Mouse (Mus musculus) adrenal gland, adult 2 months (tissue): ENCODE data around the gene Fam78b. TPM values are rescaled to one million over a fixed set of nuclear protein-coding genes. Genes with fewer than 3 reads are reported as not detected.
A peak's percentile ranks its signal among the peaks of the same experiment; 100 is the strongest.

Experiments used
- DNase-seq: peaks from one replicate; pipeline ENCODE4 v3.0.0; 2021
- long read RNA-seq: library from polyadenylated mRNA; stranded (forward); transcript quantifications from one replicate; pipeline ENCODE4 v2.0.0, GENCODE M21; 2021
- polyA plus RNA-seq: library from polyadenylated mRNA; depleted of rRNA; stranded (reverse); fragments of >200 nt; gene quantifications from 2 replicates; pipeline ENCODE4 v1.2.3, GENCODE M21; 2012; rRNA removed
- total RNA-seq, 2 experiments: library from RNA; stranded (reverse); gene quantifications; 2 replicates each; pipeline ENCODE4 v1.2.3; 2021

Gene Fam78b
- total RNA-seq (1 to 10 TPM; 4.1 to 6.9 TPM), polyA plus RNA-seq (5.0 and 6.4 TPM in 2 replicates)
- long read RNA-seq, full-length matches to known transcripts = 4 of 4 reads
- long read RNA-seq, partial matches to known transcripts = 0 of 4 reads
- long read RNA-seq, other reads (novel, unspliced or antisense) = 0 of 4 reads

DNA sequence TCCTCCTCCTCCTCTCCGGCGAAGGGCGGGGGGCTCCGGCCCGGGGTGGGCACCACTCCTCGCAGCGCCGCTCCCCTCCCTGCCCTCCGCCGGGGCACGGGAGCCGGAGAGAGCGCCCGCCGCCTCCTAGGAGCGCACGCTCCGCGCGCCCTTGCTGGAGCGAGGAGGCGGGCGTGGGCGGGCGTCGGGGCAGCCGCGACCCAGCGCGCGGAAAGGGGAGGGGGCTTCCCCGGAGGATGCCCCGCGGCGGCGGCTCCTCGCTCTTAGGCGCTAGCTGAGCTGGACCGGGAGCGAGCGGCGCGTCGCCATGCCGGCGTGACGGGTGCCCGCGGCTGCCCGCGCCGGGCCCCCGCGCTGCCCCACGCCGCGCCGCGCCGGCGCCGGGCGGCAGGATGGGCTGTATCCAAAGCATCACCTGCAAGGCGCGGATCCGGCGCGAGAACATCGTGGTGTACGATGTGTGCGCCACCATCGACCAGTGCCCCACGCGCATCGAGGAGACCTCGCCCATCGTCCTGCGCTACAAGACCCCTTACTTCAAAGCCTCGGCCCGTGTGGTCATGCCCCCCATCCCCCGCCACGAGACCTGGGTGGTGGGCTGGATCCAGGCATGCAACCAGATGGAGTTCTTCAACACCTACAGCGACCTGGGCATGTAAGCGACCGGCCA lies at the start of gene Fam78b:
Gene Fam78b, plus strand, starts transcription at position 244 of the 670 bp plus-strand sequence.
- DNase-seq = peak; percentile 71

DNA sequence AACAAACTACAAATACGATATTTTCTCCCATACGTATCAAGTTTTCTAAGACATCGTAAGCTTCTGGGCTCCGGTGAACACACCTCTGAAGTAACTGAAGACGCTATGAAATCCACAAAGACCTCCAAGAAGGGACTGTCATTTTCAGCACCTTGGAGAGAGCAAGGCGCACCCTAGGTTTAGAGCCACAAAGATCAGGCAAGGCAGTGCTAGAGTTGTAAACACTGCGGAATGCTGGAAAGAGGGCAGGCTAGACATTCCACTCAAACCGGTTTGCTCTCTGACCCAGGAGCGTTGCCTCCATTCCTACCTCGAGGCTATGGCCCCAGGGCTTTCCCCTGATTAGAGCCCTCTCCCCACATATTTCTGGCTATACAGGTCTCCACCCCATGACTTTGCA lies 36.7 kb upstream of the Fam78b start:
- peak; percentile 28 for DNase-seq

DNA sequence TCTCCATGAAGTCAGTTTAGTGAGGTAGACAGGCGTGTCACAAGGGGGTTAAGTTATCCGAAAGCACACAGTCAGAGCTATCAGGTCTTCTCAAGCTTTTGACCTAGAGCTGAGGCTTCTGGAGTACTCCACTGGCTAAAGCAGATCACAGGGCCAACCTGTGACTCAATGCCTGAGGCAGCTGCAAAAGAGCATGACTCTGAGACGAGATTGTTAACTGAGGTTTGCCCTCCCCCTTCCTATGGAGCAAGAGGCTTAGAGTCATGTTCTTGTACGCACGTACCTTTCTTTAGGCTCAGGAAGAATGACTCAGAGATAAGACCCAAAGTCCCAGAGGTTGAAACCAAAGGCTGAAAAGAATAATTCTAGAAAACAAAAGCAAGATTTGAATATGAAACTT lies 32.9 kb upstream of the Fam78b start:
- no peak for DNase-seq

DNA sequence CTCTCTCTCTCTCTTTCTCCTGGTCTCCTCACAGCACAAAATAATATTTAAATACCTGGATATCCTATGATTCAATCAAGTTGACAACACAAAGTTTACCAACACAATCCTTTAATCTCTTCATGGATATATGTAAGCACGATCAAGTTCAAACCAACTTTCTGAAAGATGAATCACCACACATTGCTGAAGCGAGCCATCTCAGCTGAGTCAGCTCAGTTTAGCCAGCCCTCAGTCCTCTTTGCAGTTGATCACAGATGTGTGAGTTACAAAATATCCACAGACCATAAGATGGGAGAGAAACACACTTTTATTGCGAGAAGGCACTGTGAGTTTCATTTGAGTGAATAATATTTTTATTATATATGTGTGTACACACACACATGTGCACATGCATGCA lies 27.5 kb upstream of the Fam78b start:
- DNase-seq = no peak

DNA sequence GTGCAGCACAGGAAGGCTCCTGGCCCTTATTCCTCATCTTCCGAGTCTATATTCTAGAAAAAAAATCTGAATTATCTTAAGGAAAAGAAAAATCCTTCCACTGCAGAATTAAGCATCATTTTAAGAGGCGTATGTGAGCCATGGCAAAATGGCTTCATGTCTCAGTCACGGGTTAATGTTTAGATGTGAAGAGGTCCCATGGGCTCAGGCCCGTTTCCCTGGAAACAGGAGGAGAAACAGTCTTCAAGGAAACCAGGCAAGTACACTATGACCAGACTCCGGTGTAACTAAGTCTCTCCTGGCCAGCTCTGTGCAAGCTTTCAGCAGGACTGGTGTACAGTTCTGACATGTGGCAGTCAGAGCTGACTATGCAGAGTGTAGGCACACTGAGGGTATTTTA lies 22.6 kb upstream of the Fam78b start:
- DNase-seq = no peak

DNA sequence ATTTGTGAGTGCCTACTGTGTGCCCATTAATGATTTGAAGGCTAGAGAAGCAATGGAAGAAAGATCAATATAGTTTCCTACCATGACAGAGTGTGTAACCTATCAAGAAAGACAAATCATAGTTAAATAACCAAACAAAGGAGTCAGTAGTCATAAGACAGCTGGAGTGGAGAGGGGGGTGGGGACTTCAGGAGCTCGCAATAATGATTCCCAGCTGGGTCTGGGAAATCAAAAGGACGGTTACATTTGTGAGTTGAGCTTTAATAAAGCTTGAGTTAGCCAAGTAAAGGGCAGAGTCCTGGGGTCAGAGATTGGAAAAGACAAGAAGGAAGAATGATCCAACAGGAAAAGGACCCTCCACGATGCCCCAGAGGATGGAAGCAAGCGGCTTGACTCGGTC lies 7.0 kb upstream of the Fam78b start:
- no peak for DNase-seq

DNA sequence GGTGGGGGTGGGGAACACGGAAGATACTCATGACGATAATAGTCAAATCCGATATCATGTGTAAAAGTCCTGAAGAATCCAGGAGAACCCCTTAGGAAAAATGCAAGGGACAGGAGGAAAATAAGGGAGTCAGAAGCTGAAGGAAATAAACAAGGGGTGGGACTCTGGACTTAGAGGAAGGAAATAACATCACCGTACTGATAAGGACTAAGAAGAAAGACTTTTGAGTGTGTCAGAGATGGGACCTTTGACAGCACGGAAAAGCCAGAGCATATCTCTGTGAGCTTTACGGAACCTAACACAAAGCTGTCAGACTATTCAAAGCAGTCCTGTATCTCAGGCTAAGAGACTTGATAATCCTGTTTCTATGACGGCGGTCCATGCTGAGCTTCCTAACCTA lies 5.0 kb upstream of the Fam78b start:
- DNase-seq = no peak

DNA sequence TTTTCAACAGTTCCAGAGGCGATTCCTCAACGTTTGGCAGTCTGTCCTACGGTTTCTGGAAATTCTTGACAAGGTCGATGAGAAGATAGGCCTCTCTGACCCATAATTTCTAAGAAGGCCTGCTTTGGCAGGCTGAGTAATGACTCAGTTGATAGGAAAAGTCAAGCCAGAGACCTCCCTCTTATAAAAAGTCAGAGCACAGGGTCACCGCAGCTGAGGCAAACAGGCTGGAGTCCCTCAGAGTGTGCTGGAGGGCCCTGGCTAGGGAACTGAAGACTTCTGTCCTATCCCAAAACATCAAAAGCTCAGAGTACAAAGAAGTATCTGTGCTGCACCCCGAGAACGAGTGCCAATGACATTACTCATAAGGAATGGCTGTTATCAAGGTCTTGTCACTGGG lies 4.4 kb upstream of the Fam78b start:
- DNase-seq = peak; percentile 79

DNA sequence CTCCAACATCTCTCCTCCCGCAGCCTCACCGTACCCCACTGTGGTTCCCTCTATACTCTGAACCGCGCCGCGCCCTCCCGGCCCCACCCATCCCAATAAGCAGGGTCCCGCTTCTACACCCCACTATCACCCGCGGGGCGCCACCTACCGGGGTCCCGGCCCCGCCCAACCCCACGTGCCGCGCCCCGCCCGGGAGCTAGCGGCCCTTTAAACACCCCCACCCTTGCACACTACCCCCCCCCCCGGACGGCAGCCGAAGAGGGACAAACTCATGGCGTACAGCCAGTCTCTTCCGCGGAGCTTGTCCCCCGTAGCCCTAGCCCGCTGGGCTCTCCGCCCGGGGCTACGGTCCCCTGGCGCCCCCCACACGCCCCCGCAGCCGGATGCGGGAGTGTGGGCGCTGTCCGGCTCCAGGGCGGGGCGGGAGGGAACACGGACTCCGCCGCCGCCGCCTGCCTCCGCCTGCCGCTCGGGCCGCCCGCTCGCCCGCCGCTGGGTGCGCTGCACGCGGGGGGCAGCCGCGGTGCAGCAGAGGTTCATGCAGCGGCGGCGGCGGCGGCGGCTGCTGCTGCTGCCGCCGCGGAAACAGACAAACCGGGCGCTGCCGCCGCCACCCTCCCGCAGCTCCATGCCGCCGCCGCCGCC lies 566 bp upstream of the Fam78b start:
- DNase-seq = peak; percentile 90

DNA sequence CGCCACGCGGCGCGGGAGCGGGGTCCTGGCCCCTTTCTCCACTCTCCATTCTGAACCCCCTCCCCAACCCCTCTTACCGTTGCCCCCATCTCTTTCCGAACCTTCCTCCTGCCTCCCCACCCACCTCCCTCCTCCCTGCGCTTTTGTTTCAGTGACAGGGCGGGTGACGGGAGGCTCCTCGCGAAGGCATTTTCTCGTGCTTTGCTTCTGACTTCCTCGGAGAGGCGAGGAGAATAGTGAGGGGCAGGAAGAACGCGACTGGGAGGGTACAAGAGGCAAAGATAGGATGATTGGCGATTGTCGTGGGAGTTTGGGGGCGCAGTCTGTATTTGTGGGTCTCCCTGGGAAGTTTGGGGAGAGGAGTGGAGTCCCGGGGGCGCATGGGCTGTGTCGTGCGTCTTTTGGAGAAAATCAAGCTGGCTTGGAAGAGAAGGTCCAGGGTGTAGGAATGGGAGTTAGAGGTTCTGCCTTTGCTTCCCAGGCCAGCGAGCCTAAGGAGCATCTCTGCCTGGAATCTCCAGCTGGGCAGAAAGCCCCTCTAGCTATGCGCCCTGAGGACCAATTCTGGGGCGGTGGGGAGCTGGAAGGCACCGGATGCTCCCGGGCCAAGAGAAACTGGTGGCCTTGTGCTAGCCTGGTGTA lies 748 bp downstream of the Fam78b start:
- peak; percentile 46 for DNase-seq

DNA sequence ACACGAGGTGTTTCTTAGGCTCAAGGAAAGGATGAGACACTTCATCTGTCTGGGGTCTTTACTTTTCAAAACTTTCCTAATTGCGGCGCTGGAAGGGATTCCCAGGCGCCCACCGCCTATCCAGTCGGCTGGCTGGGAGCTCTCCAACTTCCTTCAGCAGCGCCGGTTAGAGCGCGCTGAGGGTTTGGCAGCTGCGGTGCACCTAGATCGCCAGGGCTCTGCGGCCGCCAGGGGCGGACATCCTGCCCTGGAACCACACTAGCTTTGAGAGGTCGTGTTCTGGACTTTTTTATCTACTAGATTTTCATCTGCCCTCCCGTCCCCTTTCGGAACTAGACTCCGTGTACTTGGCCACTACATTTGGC lies 1.3 kb downstream of the Fam78b start:
- peak; percentile 83 for DNase-seq

DNA sequence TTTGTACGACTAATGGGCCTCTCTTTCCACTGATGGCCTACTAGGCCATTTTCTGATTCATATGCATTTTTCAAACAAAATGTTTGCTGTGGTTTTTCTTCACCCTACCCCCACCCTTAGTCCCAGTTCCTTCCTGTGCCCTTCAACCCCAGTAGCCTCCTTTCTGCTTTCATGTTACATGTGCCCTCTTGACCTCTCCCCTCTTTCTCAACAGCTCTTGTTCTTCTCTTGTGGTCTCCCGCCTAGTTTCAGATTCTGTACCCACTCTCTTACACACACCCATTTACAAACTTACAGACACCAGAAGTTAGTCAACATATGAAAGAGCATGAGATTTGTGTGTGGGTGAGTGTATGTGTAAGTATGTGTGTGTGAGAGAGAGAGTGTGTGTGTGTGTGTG lies 3.4 kb downstream of the Fam78b start:
- no peak for DNase-seq

DNA sequence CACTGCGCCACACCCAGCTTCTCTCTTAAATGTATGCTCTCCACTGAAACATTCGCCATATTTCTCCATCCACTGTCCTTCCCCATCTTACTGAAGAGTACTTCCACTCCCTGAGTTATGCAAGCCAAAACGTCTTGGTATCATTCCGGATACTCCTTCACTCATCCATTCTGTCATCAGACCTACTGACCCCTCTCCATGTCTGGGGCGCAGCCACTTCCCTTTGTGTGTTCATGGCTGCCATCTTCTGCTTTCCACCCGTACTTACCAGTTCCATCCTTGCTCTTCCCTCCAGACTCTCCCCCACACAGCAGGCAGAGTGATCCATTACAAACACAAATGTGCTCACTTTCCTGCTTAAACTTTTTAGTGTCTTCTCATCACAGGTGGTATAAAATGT lies 6.1 kb downstream of the Fam78b start:
- DNase-seq = no peak

DNA sequence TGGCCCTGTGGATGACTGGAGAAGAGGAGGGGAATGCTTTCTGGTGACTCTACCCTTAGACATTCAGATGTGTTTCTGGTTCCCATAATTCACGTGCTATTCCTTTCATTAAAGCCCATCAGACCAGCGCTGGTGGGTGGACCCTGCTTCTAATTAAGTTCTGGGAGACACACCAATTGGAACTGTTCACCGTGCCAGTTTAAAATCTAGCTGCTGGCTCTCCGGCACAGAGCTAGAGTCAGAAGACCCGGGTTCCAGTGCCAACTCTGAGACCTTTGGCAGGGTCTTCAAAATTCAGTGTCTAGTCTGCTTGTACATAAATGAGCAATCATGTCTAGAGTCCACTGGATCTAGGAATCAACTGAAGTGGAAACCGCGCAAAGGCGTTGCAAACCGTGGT lies 9.0 kb downstream of the Fam78b start:
- no peak for DNase-seq

DNA sequence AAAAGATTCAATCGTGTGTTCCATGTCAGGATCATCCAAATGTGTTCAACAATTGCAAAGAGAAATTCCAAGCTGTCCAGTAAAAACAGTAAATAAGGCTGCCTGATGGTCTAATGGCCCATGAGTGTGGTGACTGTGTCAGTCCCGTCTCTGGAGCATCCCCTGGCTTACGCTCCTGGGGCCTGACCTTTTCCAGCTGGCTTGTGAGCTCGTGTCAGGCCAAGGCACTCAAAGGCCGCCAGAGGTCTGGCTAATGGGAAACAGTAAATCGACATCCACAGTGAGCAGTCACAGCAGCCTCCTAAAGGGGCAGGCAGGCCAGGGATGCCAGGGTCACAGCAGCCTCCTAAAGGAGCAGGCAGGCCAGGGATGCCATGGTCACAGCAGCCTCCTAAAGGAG lies 10.1 kb downstream of the Fam78b start:
- no peak for DNase-seq

DNA sequence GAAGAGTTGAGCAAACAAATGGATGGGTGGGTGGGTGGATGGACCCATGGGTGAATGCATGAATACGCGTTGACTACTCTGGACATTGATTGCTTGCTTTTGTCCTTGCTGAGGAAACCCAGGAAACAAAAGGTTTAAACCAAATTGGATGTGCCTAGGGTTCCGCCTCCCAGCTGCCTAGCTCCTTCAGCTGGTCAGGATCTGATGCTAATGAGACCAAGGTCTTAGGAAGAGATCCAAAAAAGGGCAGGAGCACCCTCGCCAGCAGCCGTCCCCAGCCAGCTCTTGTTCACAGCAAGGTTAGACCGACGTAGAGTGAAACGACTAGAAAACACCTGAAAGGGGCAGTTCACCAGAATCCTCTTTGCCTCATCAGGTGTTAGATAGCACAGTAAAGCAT lies 11.4 kb downstream of the Fam78b start:
- no peak for DNase-seq

DNA sequence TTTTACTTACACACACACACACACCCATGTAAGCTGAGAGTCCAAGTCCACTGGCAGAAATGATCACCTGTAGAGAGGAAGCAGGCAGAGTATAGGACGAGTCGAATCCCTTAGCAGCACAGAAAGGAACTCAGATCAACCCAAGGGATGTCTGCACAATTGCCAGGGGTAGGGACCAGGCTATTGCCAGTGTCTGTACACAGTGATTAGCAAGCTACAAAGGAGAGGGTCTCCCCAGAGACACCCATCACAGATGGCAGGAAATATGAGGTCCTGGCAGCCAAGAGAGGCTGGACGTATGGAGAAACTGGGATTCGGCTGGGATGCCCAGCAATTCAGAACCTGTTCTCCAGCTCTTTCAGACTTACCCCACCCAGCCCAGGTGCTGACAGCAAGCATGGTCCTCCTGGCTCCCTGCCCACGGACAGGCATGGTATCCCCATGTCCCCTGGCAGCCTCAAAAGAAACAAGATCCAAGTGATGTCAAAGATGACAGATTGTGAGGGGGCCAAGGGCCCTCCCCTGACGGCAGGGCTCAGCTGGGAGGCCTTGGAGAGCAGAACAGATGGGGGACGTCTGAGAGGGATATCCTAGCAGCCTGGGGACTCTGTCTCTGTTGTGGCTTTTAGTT lies 12.1 kb downstream of the Fam78b start:
- DNase-seq = peak; percentile 45

DNA sequence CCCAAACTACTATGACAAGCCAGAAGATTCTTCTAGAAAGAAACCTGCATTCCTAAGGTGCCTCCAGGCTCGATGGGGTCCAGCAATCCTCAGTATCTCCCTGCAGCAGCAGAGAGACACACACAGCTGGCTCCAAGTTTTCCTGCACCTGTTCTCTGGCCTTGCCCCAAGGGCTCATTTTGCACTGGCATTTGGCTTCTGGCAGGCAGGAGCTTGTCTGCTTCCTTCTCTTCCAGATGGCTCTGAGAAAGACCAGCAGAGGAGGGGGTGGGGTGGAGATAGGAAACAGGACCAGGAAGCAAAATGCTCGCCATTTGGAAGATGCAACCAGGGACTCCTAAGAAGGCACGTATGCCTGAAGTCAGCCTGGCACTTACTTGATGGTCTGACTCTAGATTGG lies 15.1 kb downstream of the Fam78b start:
- peak; percentile 25 for DNase-seq

DNA sequence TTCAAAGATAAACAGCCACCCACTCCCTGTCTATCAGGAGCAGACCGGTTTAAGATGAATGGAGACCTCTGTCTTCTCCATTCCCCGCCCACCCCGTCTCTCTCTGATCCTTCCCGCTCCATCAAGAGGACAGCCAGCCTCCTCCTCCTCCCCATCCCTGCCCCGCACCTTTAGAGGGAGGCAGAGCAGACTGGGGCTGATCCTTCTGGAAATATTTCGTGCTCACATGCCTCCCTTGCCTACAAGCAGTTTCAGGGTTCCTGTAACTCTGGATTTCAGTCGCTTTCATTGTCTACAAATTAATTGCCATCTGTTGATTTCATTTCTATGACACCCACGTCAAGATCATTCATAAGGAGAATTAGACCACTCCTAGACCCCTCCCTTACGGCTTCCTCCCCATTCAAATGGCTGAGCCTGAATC lies 20.8 kb downstream of the Fam78b start:
- no peak for DNase-seq

DNA sequence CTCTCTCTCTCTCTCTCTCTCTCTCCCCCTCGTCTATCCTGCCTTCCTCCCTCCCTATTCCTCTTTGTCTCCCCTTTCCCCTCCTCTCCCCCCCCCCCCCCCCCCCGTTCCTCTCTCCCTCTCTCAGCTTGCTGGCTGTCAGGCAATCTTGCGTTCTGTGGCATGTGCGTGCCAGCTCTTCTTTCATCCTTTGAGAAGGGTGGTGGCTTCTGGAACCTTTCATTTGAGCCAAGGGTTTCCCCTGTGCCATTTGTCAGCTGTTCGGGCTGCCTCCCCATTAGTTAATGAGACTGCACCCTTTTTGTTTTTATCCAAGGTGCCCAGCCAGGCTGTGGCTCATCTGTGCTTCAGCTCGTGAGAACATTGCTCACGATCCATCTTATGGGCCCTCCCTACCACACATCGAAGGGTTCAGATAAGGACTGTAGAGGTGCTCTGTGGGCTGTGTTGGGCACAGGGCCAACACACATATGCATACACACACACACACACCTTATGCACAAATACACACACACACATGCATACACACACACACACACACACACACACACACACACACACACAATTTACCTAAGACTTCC lies 21.4 kb downstream of the Fam78b start:
- DNase-seq = no peak

DNA sequence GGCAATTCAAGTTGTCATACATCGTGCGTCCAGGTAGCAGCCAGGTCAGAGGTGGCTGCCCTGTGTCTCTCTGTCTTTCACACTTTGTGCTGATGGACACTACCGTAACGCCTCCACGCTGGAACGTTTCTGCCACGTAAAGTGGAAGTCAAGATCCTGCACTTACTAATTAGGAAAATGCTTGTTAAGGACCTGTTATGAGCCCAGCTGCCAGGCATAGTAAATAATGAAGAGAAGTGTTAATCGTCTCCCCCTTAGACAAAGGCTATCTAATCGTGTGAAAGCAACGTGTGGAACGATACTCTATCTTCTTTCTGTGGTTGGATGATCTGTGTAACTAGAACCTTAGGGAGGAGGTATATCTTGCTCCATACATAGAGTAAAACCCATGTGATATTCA lies 22.6 kb downstream of the Fam78b start:
- no peak for DNase-seq

DNA sequence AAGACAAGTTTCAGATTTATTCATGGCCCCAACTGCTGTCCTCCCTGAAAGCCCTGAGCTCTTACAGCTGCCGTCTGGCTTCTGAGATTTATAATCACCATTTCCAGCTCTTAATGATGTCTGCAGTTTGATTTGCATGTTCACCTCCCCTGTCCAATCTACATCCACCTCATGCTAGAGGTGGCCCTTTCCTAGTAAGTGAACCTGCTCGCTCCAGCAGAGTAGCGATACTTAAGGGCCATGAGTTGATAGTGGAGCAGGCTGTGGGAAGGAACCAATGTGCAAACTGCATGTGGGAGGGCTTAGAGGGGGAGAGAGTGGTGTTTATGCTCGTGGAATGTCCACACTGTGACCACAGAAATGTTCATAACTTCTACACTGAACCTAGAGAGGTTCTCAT lies 23.7 kb downstream of the Fam78b start:
- DNase-seq = no peak
